Mouse (Mus musculus): Measurements from ENCODE around the gene Ptprf.

- TF ChIP-seq CTCF (IDR thresholded peaks at IDR 0.05; ENCODE audit: extremely low read depth, insufficient read depth, low read length) (no peak), POLR2A (IDR thresholded peaks at IDR 0.05; ENCODE audit: extremely low read depth, insufficient read depth, low read length) (no peak)
Observed at GRCm38 (mm10) chr4:118256217-118256616, 35.0 kb downstream of the Ptprf start.

All from cortical plate, adult 2 months (tissue).